Mouse (Mus musculus) MEL (cell line): ENCODE results near the gene Hrk. TPM values are rescaled to one million over a fixed set of nuclear protein-coding genes. Genes with fewer than 3 reads are reported as not detected.

Experiments
- DNase-seq: peaks from one replicate; pipeline ENCODE4 v3.0.0; 2011; ENCODE audit warnings: low read depth, low spot score
- H3K27ac ChIP-seq: 2 replicates; pipeline ENCODE4 v1.5.1; 2012; ENCODE audit warnings: low read depth, mild to moderate bottlenecking, control low read depth, low read length, moderate library complexity; ENCODE audit not compliant: control insufficient read depth
- H3K27me3 ChIP-seq, 2 experiments: fragments of 150-350 bp in 1 of 2; sonication (generic) in 1 of 2; 2 replicates each; pipeline ENCODE4 v1.6.1; 2012; ENCODE audit warnings: low read length in 2 of 2, mild to moderate bottlenecking in 2 of 2, improper control_type of control experiment in 1 of 2, moderate library complexity in 1 of 2; ENCODE audit not compliant: insufficient read depth in 2 of 2, control insufficient read depth in 1 of 2
- H3K36me3 ChIP-seq, 2 experiments: 2 replicates each; pipeline ENCODE4 v1.6.1; 2012 to 2014; ENCODE audit warnings: low read length in 2 of 2, improper control_type of control experiment in 1 of 2, inconsistent platforms in 1 of 2, mild to moderate bottlenecking in 1 of 2; ENCODE audit not compliant: insufficient read depth in 2 of 2, control insufficient read depth in 1 of 2
- H3K4me1 ChIP-seq, 2 experiments: fragments of 150-350 bp in 1 of 2; sonication (generic) in 1 of 2; 2 replicates each; pipeline ENCODE4 v1.6.1; 2012; ENCODE audit warnings: low read length in 2 of 2, improper control_type of control experiment in 1 of 2, mild to moderate bottlenecking in 1 of 2; ENCODE audit not compliant: insufficient read depth in 2 of 2, control insufficient read depth in 1 of 2
- H3K4me3 ChIP-seq, 2 experiments: fragments of 150-350 bp in 1 of 2; sonication (generic) in 1 of 2; 2 replicates each; pipeline ENCODE4 v1.5.1; 2012; ENCODE audit warnings: low read depth in 2 of 2, low read length in 2 of 2, mild to moderate bottlenecking in 2 of 2, moderate library complexity in 2 of 2, control low read depth in 1 of 2, improper control_type of control experiment in 1 of 2; ENCODE audit not compliant: control insufficient read depth in 1 of 2, insufficient read depth in 1 of 2
- H3K79me2 ChIP-seq: 2 replicates; pipeline ENCODE4 v1.6.1; 2012; ENCODE audit warnings: mild to moderate bottlenecking, low read length, moderate library complexity; ENCODE audit not compliant: control insufficient read depth, poor library complexity, insufficient read depth
- H3K9ac ChIP-seq: 2 replicates; pipeline ENCODE4 v1.6.1; 2012; ENCODE audit warnings: low read depth, mild to moderate bottlenecking, control low read depth, low read length, moderate library complexity; ENCODE audit not compliant: control insufficient read depth, poor library complexity, severe bottlenecking
- H3K9me3 ChIP-seq: fragments of 150-350 bp; sonication (generic); replicated peaks from 2 replicates; pipeline ENCODE4 v1.6.1; 2012; ENCODE audit warnings: mild to moderate bottlenecking, low read length, improper control_type of control experiment, moderate library complexity; ENCODE audit not compliant: insufficient read depth
- CHD1 ChIP-seq: IDR thresholded peaks from 2 replicates; pipeline ENCODE4 v1.6.1; 2012; ENCODE audit warnings: low read depth, mild to moderate bottlenecking, inconsistent platforms, low read length, improper control_type of control experiment
- ELF1 ChIP-seq: IDR thresholded peaks from 2 replicates; pipeline ENCODE4 v1.6.1; 2014; ENCODE audit warnings: low read depth, mild to moderate bottlenecking, inconsistent platforms, low read length, improper control_type of control experiment, moderate library complexity
- EP300 ChIP-seq, 2 experiments: IDR thresholded peaks; 2 replicates each; pipeline ENCODE4 v1.6.1; 2011; ENCODE audit warnings: improper control_type of control experiment in 2 of 2, low read length in 2 of 2, low read depth in 1 of 2, mild to moderate bottlenecking in 1 of 2
- ETS1 ChIP-seq: IDR thresholded peaks from 2 replicates; pipeline ENCODE4 v1.6.1; 2012; ENCODE audit warnings: low read depth, mild to moderate bottlenecking, inconsistent platforms, low read length, improper control_type of control experiment, moderate library complexity
- GABPA ChIP-seq: IDR thresholded peaks from 2 replicates; pipeline ENCODE4 v1.6.1; 2012; ENCODE audit warnings: low read depth, mild to moderate bottlenecking, inconsistent platforms, low read length, improper control_type of control experiment, moderate library complexity
- HCFC1 ChIP-seq: IDR thresholded peaks from 2 replicates; pipeline ENCODE4 v1.6.1; 2012; ENCODE audit warnings: low read depth, mild to moderate bottlenecking, inconsistent platforms, low read length, improper control_type of control experiment, moderate library complexity
- JUND ChIP-seq: IDR thresholded peaks from 2 replicates; pipeline ENCODE4 v1.6.1; 2011; ENCODE audit warnings: low read depth, mild to moderate bottlenecking, improper control_type of control experiment, low read length
- MAFK ChIP-seq: IDR thresholded peaks from 2 replicates; pipeline ENCODE4 v1.6.1; 2011; ENCODE audit warnings: low read depth, mild to moderate bottlenecking, low read length, improper control_type of control experiment, borderline replicate concordance
- MAX ChIP-seq: IDR thresholded peaks from 2 replicates; pipeline ENCODE4 v1.6.1; 2011; ENCODE audit warnings: low read length, improper control_type of control experiment
- MAZ ChIP-seq: IDR thresholded peaks from 2 replicates; pipeline ENCODE4 v1.6.1; 2012; ENCODE audit warnings: low read depth, mild to moderate bottlenecking, inconsistent platforms, low read length, improper control_type of control experiment
- MXI1 ChIP-seq: IDR thresholded peaks from 2 replicates; pipeline ENCODE4 v1.6.1; 2011; ENCODE audit warnings: mild to moderate bottlenecking, low read depth, low read length, improper control_type of control experiment
- POLR2A ChIP-seq, 2 experiments: IDR thresholded peaks; 2 replicates each; pipeline ENCODE4 v1.6.1; 2011 to 2012; ENCODE audit warnings: low read length in 2 of 2, mild to moderate bottlenecking in 2 of 2, control low read depth in 1 of 2, improper control_type of control experiment in 1 of 2, low read depth in 1 of 2, moderate library complexity in 1 of 2; ENCODE audit not compliant: control insufficient read depth in 1 of 2, insufficient read depth in 1 of 2, poor library complexity in 1 of 2
- POLR2AphosphoS5 ChIP-seq: IDR thresholded peaks from 2 replicates; pipeline ENCODE4 v1.6.1; 2012; ENCODE audit warnings: low read depth, borderline replicate concordance, mild to moderate bottlenecking, inconsistent platforms, low read length, moderate library complexity, mixed read lengths
- RCOR1 ChIP-seq: IDR thresholded peaks from 2 replicates; pipeline ENCODE4 v1.6.1; 2012; ENCODE audit warnings: low read depth, mild to moderate bottlenecking, inconsistent platforms, low read length, improper control_type of control experiment
- SMC3 ChIP-seq: IDR thresholded peaks from 2 replicates; pipeline ENCODE4 v1.6.1; 2011; ENCODE audit warnings: low read depth, low read length, improper control_type of control experiment
- UBTF ChIP-seq: IDR thresholded peaks from 2 replicates; pipeline ENCODE4 v1.6.1; 2012; ENCODE audit warnings: low read depth, mild to moderate bottlenecking, inconsistent platforms, low read length, improper control_type of control experiment, moderate library complexity, borderline replicate concordance; ENCODE audit not compliant: insufficient read depth
- USF1 ChIP-seq: IDR thresholded peaks from 2 replicates; pipeline ENCODE4 v1.6.1; 2014; ENCODE audit warnings: low read depth, mild to moderate bottlenecking, inconsistent platforms, low read length, improper control_type of control experiment, moderate library complexity
- ZC3H11A ChIP-seq: IDR thresholded peaks from 2 replicates; pipeline ENCODE4 v1.6.1; 2012; ENCODE audit warnings: low read depth, mild to moderate bottlenecking, inconsistent platforms, low read length, improper control_type of control experiment
- polyA plus RNA-seq, 2 experiments: library from polyadenylated mRNA; stranded (reverse) in 1 of 2; unstranded in 1 of 2; fragments of >175 nt in 1 of 2; fragments of >200 nt in 1 of 2; gene quantifications; 2 replicates each; pipeline versions ENCODE4 v1.2.1 to v1.2.4; 2012; ENCODE audit warnings: low replicate concordance in 2 of 2, low read depth in 1 of 2; ENCODE audit not compliant: insufficient read length in 2 of 2, insufficient read depth in 1 of 2, missing spikeins in 1 of 2
- total RNA-seq: library from RNA; depleted of rRNA; stranded (reverse); fragments of 300-350 nt; gene quantifications from 2 replicates; pipeline ENCODE4 v1.2.3, GENCODE M21; 2012; rRNA removed

Gene Hrk
- total RNA-seq (not detected in 2 replicates), polyA plus RNA-seq (not detected)

DNA sequence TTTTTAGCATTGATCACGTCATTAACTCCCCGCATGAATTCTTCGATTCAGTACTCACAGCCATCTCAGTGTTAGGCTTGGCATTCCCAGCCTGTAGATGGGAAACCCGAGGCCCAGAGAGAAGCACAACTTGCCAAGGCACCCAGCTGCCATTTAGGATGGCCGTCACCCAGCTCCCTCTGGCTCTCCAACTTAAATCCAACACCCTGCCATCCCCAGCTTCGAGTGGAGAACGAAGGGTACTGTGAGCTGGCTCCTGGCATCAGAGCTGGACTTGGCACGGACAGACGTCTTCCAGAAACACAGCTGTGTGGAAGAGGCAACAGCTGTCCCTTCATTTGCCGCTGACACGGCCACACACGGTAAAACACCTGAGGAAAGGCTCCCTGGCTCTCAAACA is at the start of gene Hrk:
TSS of gene Hrk (plus strand) at position 68 of the 400 bp plus-strand sequence.
- DNase-seq = no peak
- H3K79me2 ChIP-seq = no peaks in the 10 kb centered on the region
- no peak within 1 kb of the TSS for H3K9ac ChIP-seq
- H3K4me1 ChIP-seq = no peaks in the 10 kb centered on the region
- TF ChIP-seq MAFK (no peak), GABPA (no peak), POLR2AphosphoS5 (no peak), EP300 (IDR thresholded peaks at IDR 0.05; ENCODE audit: low read depth in 1 of 2, low read length in 2 of 2) (no peak), POLR2A (IDR thresholded peaks at IDR 0.05; ENCODE audit: control insufficient read depth in 1 of 2, insufficient read depth in 1 of 2, low read depth in 1 of 2, low read length in 2 of 2, poor library complexity in 1 of 2) (no peak), MAX (no peak), ZC3H11A (no peak), MAZ (no peak), HCFC1 (no peak), MXI1 (no peak), UBTF (no peak), JUND (no peak), CHD1 (no peak), SMC3 (no peak), RCOR1 (no peak)
- TF ChIP-seq, all 39 proteins: peak for 0
- no peak within 1 kb of the TSS for H3K27ac ChIP-seq
- no peak within 1 kb of the TSS for H3K4me3 ChIP-seq
- no peaks in the 10 kb centered on the region for H3K9me3 ChIP-seq
- H3K36me3 ChIP-seq = no peaks in the 10 kb centered on the region
- no peaks in the 10 kb centered on the region for H3K27me3 ChIP-seq

- no peaks in the 10 kb centered on the region for H3K27me3 ChIP-seq
- H3K9ac ChIP-seq = no peak overlapping the region
- no peaks in the 10 kb centered on the region for H3K79me2 ChIP-seq
- H3K4me3 ChIP-seq = no peak overlapping the region
- H3K27ac ChIP-seq = no peak overlapping the region
- TF ChIP-seq EP300 (IDR thresholded peaks at IDR 0.05; ENCODE audit: low read depth in 1 of 2, low read length in 2 of 2) = no peak
- H3K9me3 ChIP-seq = no peaks in the 10 kb centered on the region
- no peaks in the 10 kb centered on the region; a peak in 2 of 4 replicates for H3K36me3 ChIP-seq
- H3K4me1 ChIP-seq = no peaks in the 10 kb centered on the region
- DNase-seq = no peak
Measured at GRCm38 (mm10) chr5:118118351-118118750, 46.1 kb upstream of the Hrk start.

GRCm38 (mm10) chr5:118118922-118119321 is 45.5 kb upstream of the Hrk start:
- Histone ChIP-seq H3K79me2 (no peaks in the 10 kb centered on the region), H3K9me3 (no peaks in the 10 kb centered on the region), H3K27me3 (no peaks in the 10 kb centered on the region), H3K9ac (no peak overlapping the region), H3K36me3 (no peaks in the 10 kb centered on the region; a peak in 2 of 4 replicates), H3K4me1 (no peaks in the 10 kb centered on the region), H3K27ac (no peak overlapping the region), H3K4me3 (no peak overlapping the region)
- no peak for TF ChIP-seq ELF1
- no peak for TF ChIP-seq MAX
- no peak for TF ChIP-seq USF1
- TF ChIP-seq ETS1 = no peak
- no peak for DNase-seq
